In the genomic region with DNA sequence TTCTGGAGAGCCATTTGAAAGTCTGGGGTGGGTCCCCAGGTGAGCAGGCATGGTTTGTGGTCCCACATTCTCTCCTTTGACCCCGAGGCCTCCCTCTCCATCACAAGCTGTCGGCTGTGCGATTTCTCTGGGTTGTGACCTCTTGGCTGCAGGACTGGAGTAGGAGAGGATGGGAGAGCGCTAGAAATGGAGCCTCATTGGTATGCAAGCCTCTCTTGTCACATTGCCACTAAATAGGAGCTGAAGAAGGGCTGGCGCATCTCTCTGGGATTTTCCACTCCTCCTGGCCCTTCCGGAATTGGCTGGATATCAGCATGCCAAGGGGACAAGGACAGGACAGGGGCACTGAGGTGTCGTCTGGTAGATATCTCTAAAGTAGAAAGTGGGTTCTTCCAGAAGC, we compare ENCODE assay signal across 20 mouse cellular contexts. TPM values are rescaled to one million over a fixed set of nuclear protein-coding genes. Genes with fewer than 3 reads are reported as not detected.
A peak's percentile ranks its signal among the peaks of the same experiment; 100 is the strongest.
DNase-seq lines count a peak whose midpoint lies in the region; TF ChIP-seq lines count a peak whose summit lies in the region.
"Had no signal": no experiment of that assay in that cellular context is flagged by ENCODE, and none has a peak within 500 bp of the region (broad histone marks: within the 10 kb centered on the region; RNA-seq: fewer than 3 reads in every experiment).

No protein-coding gene starts in this region.

- intact Hi-C loops in left cerebral cortex, adult 2 months (cut with DNase I): no loop called here

- DNase-seq in adrenal gland, adult (ENCODE audit: inconsistent age in 2 of 2, low spot score in 1 of 2): peak; percentile 75 to 88
- DNase-seq in adrenal gland, postnatal 25 days: no peak
- peak; percentile 32 to 45 for DNase-seq in cerebellum, postnatal 10 days
- no peak for DNase-seq in cerebellum, adult 9-11 months
- DNase-seq in left cerebral cortex, adult 2 months (ENCODE audit: extremely low spot score in 1 of 2, low spot score in 2 of 2): no peak
- DNase-seq in left cerebral cortex, adult 11 months (ENCODE audit: low spot score): no peak
- peak; percentile 52 to 55 for DNase-seq in cerebellum, postnatal 25 days
- no peak for DNase-seq in thymus, adult 2 months
- DNase-seq: heart, postnatal 10 days; kidney, adult 18-20 months; layer of hippocampus, postnatal 36 days; right cerebral cortex, postnatal 4 days had no signal

- no peaks in the 10 kb centered on the region for H3K4me1 ChIP-seq in thymus, adult 2 months (replicated peaks; ENCODE audit: control insufficient read depth, insufficient read depth, low read length)
- H3K4me1 ChIP-seq: limb, embryonic 15.5 days; liver, embryonic 15.5 days had no signal

- H3K27ac ChIP-seq in left cerebral cortex, adult 2 months: peak overlapping the region; percentile 40; the same call in 1 of the 2 replicates
- no peak overlapping the region for H3K27ac ChIP-seq in thymus, adult 2 months (ENCODE audit: control insufficient read depth, insufficient read depth, low read length)
- H3K27ac ChIP-seq: embryonic facial prominence, embryonic 10.5 days; kidney, postnatal 0 days; limb, embryonic 15.5 days; liver, embryonic 15.5 days; macrophage; stomach, postnatal 0 days had no signal

- H3K27me3 ChIP-seq in thymus, adult 2 months (ENCODE audit: control insufficient read depth, insufficient read depth, low read length): no peaks in the 10 kb centered on the region
- H3K27me3 ChIP-seq: limb, embryonic 15.5 days; liver, embryonic 15.5 days; Patski had no signal

- no peak overlapping the region for H3K4me3 ChIP-seq in left cerebral cortex, adult 2 months
- H3K4me3 ChIP-seq in thymus, adult 2 months (ENCODE audit: control insufficient read depth, insufficient read depth, low read length): no peak overlapping the region
- H3K4me3 ChIP-seq: embryonic facial prominence, embryonic 10.5 days; limb, embryonic 15.5 days; liver, embryonic 15.5 days had no signal

- no peak for TF ChIP-seq POLR2A in thymus, adult 2 months (IDR thresholded peaks at IDR 0.05; ENCODE audit: control insufficient read depth, extremely low read depth, insufficient read depth, low read length, poor library complexity)

- no peaks in the 10 kb centered on the region for H3K36me3 ChIP-seq in thymus, adult 2 months (ENCODE audit: control insufficient read depth, insufficient read depth, low read length)
- H3K36me3 ChIP-seq: limb, embryonic 15.5 days; liver, embryonic 15.5 days had no signal

- WGBS in thymus, adult 2 months: 73% methylated on average over 7 of the region's 7 CpGs

- no peak for TF ChIP-seq CTCF in left cerebral cortex, adult 2 months (IDR thresholded peaks at IDR 0.05)
- no peak for TF ChIP-seq CTCF in thymus, adult 2 months (IDR thresholded peaks at IDR 0.05; ENCODE audit: borderline replicate concordance, control insufficient read depth, extremely low read depth, insufficient read depth, low read length, poor library complexity)

RNA-seq across cellular contexts. Expression of a gene that starts 29.8 kb away (rescaled TPM):
- total RNA-seq in adrenal gland, postnatal 25 days (2021): 102 and 104 TPM in 2 replicates
- total RNA-seq in left cerebral cortex, adult 2 months (2021): 10 to 100 TPM; 94.4 to 98.9 TPM
- polyA plus RNA-seq in thymus, adult 2 months (2012; rRNA removed): 15.2 and 20.0 TPM in 2 replicates
- total RNA-seq: granulocyte monocyte progenitor cell, adult 5-6 weeks had no signal

Comparison
In these comparisons a context has a peak if more than half of its experiments do, and no peak if none do; other contexts are left out.
1. DNase-seq: peak in adrenal gland, adult (2 of 2), cerebellum, postnatal 10 days (2 of 2) and cerebellum, postnatal 25 days (2 of 2); none in adrenal gland, postnatal 25 days (single experiment), cerebellum, adult 9-11 months (single experiment), left cerebral cortex, adult 2 months (0 of 2), left cerebral cortex, adult 11 months (single experiment) and thymus, adult 2 months (single experiment).